Mouse (Mus musculus): ENCODE results near the gene Spin2f. TPM values are rescaled to one million over a fixed set of nuclear protein-coding genes. Genes with fewer than 3 reads are reported as not detected.
"Not testable (repeated sequence)": the region's sequence is repeated elsewhere in the genome, so short reads cannot be mapped to it uniquely, and the experiment has no call there.

Spin2f gene
- polyA plus RNA-seq (2016; fragmentation: Nextera tagmentation; extraction: Ambion mirVana) = not detected in 2 replicates

DNA sequence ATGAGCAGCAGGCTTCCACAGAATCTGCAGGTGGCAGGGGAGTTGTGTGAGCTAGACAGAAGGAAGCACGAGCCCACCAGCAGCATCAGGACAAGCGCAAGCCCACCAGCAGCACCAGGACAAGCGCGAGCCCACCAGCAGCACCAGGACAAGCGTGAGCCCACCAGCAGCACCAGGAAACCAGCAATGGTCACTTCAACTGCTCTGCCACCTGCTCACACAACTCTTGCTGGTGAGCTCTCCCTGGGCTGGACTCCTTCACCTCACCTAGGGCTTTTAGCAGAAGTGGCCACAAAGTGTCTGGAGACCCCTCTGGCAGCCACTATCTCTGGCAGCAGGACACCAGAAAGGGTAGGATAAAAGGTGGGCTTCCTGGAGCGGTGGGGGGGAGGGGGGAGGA, at the start of gene Spin2f:
Spin2f (plus strand) TSS at position 301 of the 400 bp plus-strand sequence.
- not testable (repeated sequence) for H3K27me3 ChIP-seq; H3K4me2 ChIP-seq (replicated peaks); H3K9me3 ChIP-seq; H3K9ac ChIP-seq (replicated peaks); H3K4me1 ChIP-seq; H3K4me3 ChIP-seq; ATAC-seq (ENCODE audit: low FRiP score, low read depth); H3K36me3 ChIP-seq; H3K27ac ChIP-seq (replicated peaks)
- WGBS = 48% methylated on average over 1 of the region's 6 CpGs

DNA sequence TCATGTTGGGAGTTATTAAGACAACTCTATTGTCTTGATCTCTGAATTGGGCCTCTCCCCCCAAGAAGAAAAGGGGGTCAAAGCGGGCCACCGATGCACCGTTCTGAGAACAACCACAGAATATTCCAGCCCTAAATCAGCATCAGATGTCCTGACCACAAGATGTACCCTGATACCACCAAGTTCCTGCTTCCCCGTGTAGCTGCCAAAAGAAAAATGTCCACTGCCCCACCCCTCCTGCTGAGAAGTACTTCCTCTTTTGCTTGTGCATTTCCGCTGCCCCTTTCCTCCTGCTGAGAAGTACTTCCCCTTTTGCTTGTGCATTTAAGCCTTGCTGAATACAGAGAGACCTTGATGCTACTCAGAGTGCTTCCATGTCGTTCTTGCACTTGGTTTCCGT, 41.6 kb upstream of the Spin2f start:
- H3K4me1 ChIP-seq; H3K9ac ChIP-seq (replicated peaks); ATAC-seq (ENCODE audit: low FRiP score, low read depth); H3K4me2 ChIP-seq (replicated peaks); H3K27ac ChIP-seq (replicated peaks); H3K36me3 ChIP-seq; H3K27me3 ChIP-seq; H3K4me3 ChIP-seq: not testable (repeated sequence)
- peaks cover 18% of the 10 kb centered on the region for H3K9me3 ChIP-seq
- 91% methylated on average over 7 of the region's 7 CpGs for WGBS

DNA sequence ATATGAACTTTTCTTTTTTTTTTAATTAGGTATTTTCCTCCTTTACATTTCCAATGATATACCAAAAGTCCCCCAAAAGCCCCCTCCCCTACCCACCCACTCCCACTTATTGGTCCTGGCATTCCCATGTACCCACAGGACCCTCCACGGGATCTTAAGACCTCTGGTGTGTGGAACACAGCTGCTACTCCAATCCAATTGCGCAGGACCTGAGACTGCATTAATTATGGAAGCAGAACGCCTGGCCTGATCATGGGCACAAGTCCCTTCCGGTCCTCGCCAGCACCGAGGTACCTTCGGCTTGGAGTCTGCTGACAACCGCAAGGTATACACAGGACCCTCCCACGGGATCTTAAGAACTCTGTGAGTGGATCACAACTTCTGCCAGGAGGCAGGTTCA, 30.2 kb upstream of the Spin2f start:
- H3K4me1 ChIP-seq; H3K27ac ChIP-seq (replicated peaks); H3K4me3 ChIP-seq; H3K9ac ChIP-seq (replicated peaks); ATAC-seq (ENCODE audit: low FRiP score, low read depth); H3K36me3 ChIP-seq; H3K4me2 ChIP-seq (replicated peaks); H3K27me3 ChIP-seq: not testable (repeated sequence)
- H3K9me3 ChIP-seq = peaks cover 45% of the 10 kb centered on the region
- WGBS = 85% methylated on average over 9 of the region's 9 CpGs

DNA sequence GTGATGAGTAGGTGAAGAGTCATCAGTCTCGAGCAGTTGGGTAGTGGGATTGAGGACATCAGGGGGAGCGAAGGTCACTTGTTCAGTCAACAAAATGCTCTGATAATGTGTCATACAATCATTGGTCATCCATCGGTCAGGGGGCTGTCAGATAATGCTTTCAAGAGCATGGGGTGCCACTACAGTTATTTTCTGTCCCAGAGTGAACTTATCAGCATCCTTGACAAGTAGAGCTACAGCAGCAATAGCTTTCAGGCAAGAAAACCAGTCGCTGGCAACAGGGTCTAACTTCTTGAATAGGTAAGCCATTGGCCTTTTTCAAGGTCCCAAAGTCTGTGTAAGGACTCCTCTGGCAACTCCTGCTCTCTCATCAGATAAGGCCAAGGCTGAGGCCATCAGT, 18.6 kb upstream of the Spin2f start:
- H3K27ac ChIP-seq (replicated peaks); H3K4me2 ChIP-seq (replicated peaks); H3K27me3 ChIP-seq; H3K4me1 ChIP-seq; H3K36me3 ChIP-seq; ATAC-seq (ENCODE audit: low FRiP score, low read depth); H3K9ac ChIP-seq (replicated peaks); H3K4me3 ChIP-seq: not testable (repeated sequence)
- H3K9me3 ChIP-seq = peaks cover 40% of the 10 kb centered on the region
- 64% methylated on average over 4 of the region's 4 CpGs for WGBS

DNA sequence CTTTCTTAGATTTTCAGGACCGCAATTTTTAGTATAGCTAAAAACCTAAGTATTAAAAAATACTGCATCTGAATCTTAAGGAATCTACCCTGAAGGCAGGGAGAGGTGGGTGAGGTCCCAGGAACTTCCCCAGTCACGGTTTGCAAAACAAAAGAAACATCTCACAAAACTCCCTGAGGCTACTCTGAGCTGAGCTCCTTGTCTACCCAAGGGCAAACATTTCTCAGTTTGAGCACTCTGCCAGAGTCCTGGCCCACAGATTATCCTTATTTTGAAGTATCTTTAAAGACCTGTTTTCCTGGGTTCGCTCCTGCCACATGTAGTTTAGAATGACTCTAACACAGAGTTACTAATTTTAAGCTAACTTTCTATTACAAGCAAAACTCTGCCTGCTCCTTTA, 11.9 kb upstream of the Spin2f start:
- H3K36me3 ChIP-seq; H3K9ac ChIP-seq (replicated peaks); H3K4me3 ChIP-seq; H3K27me3 ChIP-seq; H3K4me1 ChIP-seq; H3K27ac ChIP-seq (replicated peaks); H3K4me2 ChIP-seq (replicated peaks); ATAC-seq (ENCODE audit: low FRiP score, low read depth): not testable (repeated sequence)
- WGBS = 78% methylated on average over 3 of the region's 3 CpGs
- H3K9me3 ChIP-seq = peaks cover 14% of the 10 kb centered on the region

Other genes starting within 250 kb of the Spin2f start
- gene Btbd35f29, start 136.2 kb upstream of the Spin2f start, polyA plus RNA-seq (2016; fragmentation: Nextera tagmentation; extraction: Ambion mirVana) = not detected in 2 replicates
- gene Btbd35f26, start 82.6 kb downstream of the Spin2f start, polyA plus RNA-seq (2016; fragmentation: Nextera tagmentation; extraction: Ambion mirVana) = not detected in 2 replicates
- gene Btbd35f19, start 130.0 kb downstream of the Spin2f start, polyA plus RNA-seq (2016; fragmentation: Nextera tagmentation; extraction: Ambion mirVana) = not detected in 2 replicates